8 mouse cellular contexts compared by ENCODE assay signal in genomic region chr1:38766661-38767572, GRCm38 (mm10).
DNase-seq lines count a peak whose midpoint lies in the region; ATAC-seq and TF ChIP-seq lines count a peak whose summit lies in the region.

No protein-coding gene starts in this region.

- no peaks in the 10 kb centered on the region for H3K36me3 ChIP-seq in embryonic facial prominence, embryonic 13.5 days
- H3K36me3 ChIP-seq in limb, embryonic 11.5 days (ENCODE audit: control insufficient read depth, insufficient read depth, low read length) = no peaks in the 10 kb centered on the region
- H3K36me3 ChIP-seq in midbrain, embryonic 11.5 days (ENCODE audit: control insufficient read depth, insufficient read depth, low read length) = no peaks in the 10 kb centered on the region

- H3K27ac ChIP-seq in embryonic facial prominence, embryonic 13.5 days = peak overlapping the region; percentile 87
- peak overlapping the region; percentile 82 for H3K27ac ChIP-seq in limb, embryonic 11.5 days (replicated peaks; ENCODE audit: low read depth, low read length)
- H3K27ac ChIP-seq in midbrain, embryonic 11.5 days (ENCODE audit: low read depth, low read length) = no peak overlapping the region
- no peak overlapping the region for H3K27ac ChIP-seq in left cerebral cortex, adult 2 months

- WGBS in embryonic facial prominence, embryonic 13.5 days = 18% methylated on average over 18 of the region's 18 CpGs
- 16% methylated on average over 18 of the region's 18 CpGs for WGBS in limb, embryonic 11.5 days
- 31% methylated on average over 18 of the region's 18 CpGs for WGBS in midbrain, embryonic 11.5 days

- peak; percentile 68 for ATAC-seq in embryonic facial prominence, embryonic 13.5 days (ENCODE audit: insufficient number of reproducible peaks, insufficient read depth, low FRiP score, low TSS enrichment, low read depth)
- ATAC-seq in limb, embryonic 11.5 days (ENCODE audit: insufficient number of reproducible peaks, low FRiP score, low TSS enrichment, low read depth) = peak; percentile 90
- ATAC-seq in midbrain, embryonic 11.5 days (ENCODE audit: low FRiP score) = peak; percentile 71

- H3K4me3 ChIP-seq in embryonic facial prominence, embryonic 13.5 days = peak overlapping the region; percentile 23
- H3K4me3 ChIP-seq in limb, embryonic 11.5 days (ENCODE audit: low read depth, low read length) = peak overlapping the region; percentile 29
- H3K4me3 ChIP-seq in midbrain, embryonic 11.5 days (ENCODE audit: low read depth, low read length) = no peak overlapping the region
- no peak overlapping the region for H3K4me3 ChIP-seq in left cerebral cortex, adult 2 months

- intact Hi-C loops in heart, postnatal 25 days (cut with DNase I) = loop anchor here (2.0 to 5.0 kb wide), 2 partner anchors 140 to 374 kb away; no protein-coding TSS in a partner anchor
- intact Hi-C loops in left cerebral cortex, adult 2 months (cut with DNase I) = loop anchor here (5.0 kb wide), 1 partner anchor 140 kb away; no protein-coding TSS in a partner anchor

- peak overlapping the region; percentile 49; the same call in 1 of the 2 replicates for H3K9ac ChIP-seq in embryonic facial prominence, embryonic 13.5 days
- H3K9ac ChIP-seq in limb, embryonic 11.5 days (ENCODE audit: low read length) = peak overlapping the region; percentile 34; the same call in 1 of the 2 replicates
- H3K9ac ChIP-seq in midbrain, embryonic 11.5 days (ENCODE audit: low read length) = 0 out of 2 replicates have a peak overlapping the region, but pooled peaks have one; percentile 6

- H3K27me3 ChIP-seq in embryonic facial prominence, embryonic 13.5 days = peaks cover 3% of the 10 kb centered on the region; the same call in 1 of the 2 replicates
- no peaks in the 10 kb centered on the region for H3K27me3 ChIP-seq in limb, embryonic 11.5 days (ENCODE audit: control insufficient read depth, insufficient read depth, low read length)
- no peaks in the 10 kb centered on the region for H3K27me3 ChIP-seq in midbrain, embryonic 11.5 days (ENCODE audit: control insufficient read depth, insufficient read depth, low read length)

- peak overlapping the region; percentile 52 for H3K4me2 ChIP-seq in embryonic facial prominence, embryonic 13.5 days
- peak overlapping the region; percentile 55 for H3K4me2 ChIP-seq in limb, embryonic 11.5 days (ENCODE audit: low read depth, severe bottlenecking)
- peak overlapping the region; percentile 12; the same call in 1 of the 2 replicates for H3K4me2 ChIP-seq in midbrain, embryonic 11.5 days

- no peak for TF ChIP-seq CTCF in left cerebral cortex, adult 2 months (IDR thresholded peaks at IDR 0.05)

- H3K9me3 ChIP-seq in embryonic facial prominence, embryonic 13.5 days = no peaks in the 10 kb centered on the region
- H3K9me3 ChIP-seq in limb, embryonic 11.5 days (ENCODE audit: control insufficient read depth, low read length) = no peaks in the 10 kb centered on the region
- no peaks in the 10 kb centered on the region for H3K9me3 ChIP-seq in midbrain, embryonic 11.5 days (ENCODE audit: control insufficient read depth, low read length)

- DNase-seq in adrenal gland, postnatal 14 days = peak; percentile 29
- peak; percentile 10 for DNase-seq in heart, postnatal 25 days (ENCODE audit: low spot score)
- DNase-seq in limb, embryonic 11.5 days (ENCODE audit: low spot score) = peak; percentile 94
- peak; percentile 96 for DNase-seq in midbrain, embryonic 11.5 days (ENCODE audit: low spot score, missing footprints)
- DNase-seq in left cerebral cortex, adult 2 months (ENCODE audit: extremely low spot score in 1 of 2, low spot score in 2 of 2) = no peak
- no peak for DNase-seq in cerebellum, postnatal 36 days
- no peak for DNase-seq in spleen, adult 18-20 months

- peaks cover 68% of the 10 kb centered on the region for H3K4me1 ChIP-seq in embryonic facial prominence, embryonic 13.5 days
- H3K4me1 ChIP-seq in limb, embryonic 11.5 days (ENCODE audit: control insufficient read depth, insufficient read depth, low read length) = peaks cover 27% of the 10 kb centered on the region
- peaks cover 8% of the 10 kb centered on the region; the same call in 1 of the 2 replicates for H3K4me1 ChIP-seq in midbrain, embryonic 11.5 days (ENCODE audit: control insufficient read depth, insufficient read depth, low read length)

Comparison
In these comparisons a context has a peak if more than half of its experiments do, and no peak if none do; other contexts are left out.
1. DNase-seq: peak in adrenal gland, postnatal 14 days (single experiment), heart, postnatal 25 days (single experiment), limb, embryonic 11.5 days (single experiment) and midbrain, embryonic 11.5 days (single experiment); none in left cerebral cortex, adult 2 months (0 of 2), cerebellum, postnatal 36 days (0 of 2) and spleen, adult 18-20 months (0 of 2).
2. H3K27ac ChIP-seq: peak in embryonic facial prominence, embryonic 13.5 days (single experiment) and limb, embryonic 11.5 days (single experiment); none in midbrain, embryonic 11.5 days (single experiment) and left cerebral cortex, adult 2 months (single experiment).
3. H3K4me3 ChIP-seq: peak in embryonic facial prominence, embryonic 13.5 days (single experiment) and limb, embryonic 11.5 days (single experiment); none in midbrain, embryonic 11.5 days (single experiment) and left cerebral cortex, adult 2 months (single experiment).
4. Peak in every context shown above with its lines, with median percentiles within 50 percentile points of each other: ATAC-seq, H3K4me2 ChIP-seq and H3K9ac ChIP-seq.